Mouse (Mus musculus) myocyte (in vitro differentiated cells): ENCODE measurements around the gene Llgl1. TPM values are rescaled to one million over a fixed set of nuclear protein-coding genes. Genes with fewer than 3 reads are reported as not detected.

Source experiments
- H3K27me3 ChIP-seq: one replicate; pipeline ENCODE4 v1.6.1; 2011; ENCODE audit not compliant: control insufficient read depth, insufficient read depth, insufficient read length
- H3K36me3 ChIP-seq: one replicate; pipeline ENCODE4 v1.6.1; 2011; ENCODE audit not compliant: control insufficient read depth, insufficient read depth
- H3K4me2 ChIP-seq: one replicate; pipeline ENCODE4 v1.6.1; 2011; ENCODE audit warnings: low read depth, control low read depth
- H3K4me3 ChIP-seq: one replicate; pipeline ENCODE4 v1.5.1; 2011; ENCODE audit warnings: mild to moderate bottlenecking, control low read depth, moderate library complexity
- H3K79me2 ChIP-seq: one replicate; pipeline ENCODE4 v1.6.1; 2011; ENCODE audit not compliant: control insufficient read depth, insufficient read depth
- H3ac ChIP-seq: one replicate; pipeline ENCODE4 v1.6.1; 2011; ENCODE audit not compliant: control insufficient read depth, insufficient read length
- CEBPB ChIP-seq: IDR thresholded peaks from 2 replicates; pipeline ENCODE4 v1.6.1; 2011; ENCODE audit warnings: mild to moderate bottlenecking, moderate library complexity; ENCODE audit not compliant: poor library complexity, insufficient read depth, severe bottlenecking
- E2F4 ChIP-seq: IDR thresholded peaks from one replicate; pipeline ENCODE4 v1.6.1; 2011; ENCODE audit warnings: mild to moderate bottlenecking, control low read depth, moderate library complexity; ENCODE audit not compliant: insufficient read depth
- MAX ChIP-seq: IDR thresholded peaks from one replicate; pipeline ENCODE4 v1.6.1; 2011; ENCODE audit warnings: low read depth, mild to moderate bottlenecking, control low read depth
- MYOD1 ChIP-seq, 3 experiments: IDR thresholded peaks; one replicate each; pipeline ENCODE4 v1.6.1; 2011; ENCODE audit warnings: control low read depth in 2 of 3, low read depth in 2 of 3, mild to moderate bottlenecking in 2 of 3, moderate library complexity in 1 of 3; ENCODE audit not compliant: insufficient read length in 2 of 3, control insufficient read depth in 1 of 3
- MYOG ChIP-seq, 3 experiments: IDR thresholded peaks; one replicate each; pipeline ENCODE4 v1.6.1; 2011; ENCODE audit warnings: control low read depth in 2 of 3, low read depth in 2 of 3, mild to moderate bottlenecking in 2 of 3; ENCODE audit not compliant: insufficient read length in 2 of 3, control insufficient read depth in 1 of 3, insufficient read depth in 1 of 3
- POLR2A ChIP-seq: IDR thresholded peaks from one replicate; pipeline ENCODE4 v1.6.1; 2011; ENCODE audit warnings: low read depth, mild to moderate bottlenecking, control low read depth, moderate library complexity; ENCODE audit not compliant: insufficient read length
- POLR2AphosphoS2 ChIP-seq: IDR thresholded peaks from one replicate; pipeline ENCODE4 v1.6.1; 2011; ENCODE audit warnings: low read depth, control low read depth; ENCODE audit not compliant: insufficient read length
- REST ChIP-seq: IDR thresholded peaks from one replicate; pipeline ENCODE4 v1.6.1; 2011; ENCODE audit warnings: mild to moderate bottlenecking, control low read depth, moderate library complexity; ENCODE audit not compliant: insufficient read depth, insufficient read length
- SRF ChIP-seq: IDR thresholded peaks from one replicate; pipeline ENCODE4 v1.6.1; 2011; ENCODE audit warnings: low read depth; ENCODE audit not compliant: control insufficient read depth, insufficient read length
- TCF12 ChIP-seq: IDR thresholded peaks from one replicate; pipeline ENCODE4 v1.6.1; 2011; ENCODE audit warnings: mild to moderate bottlenecking, control low read depth; ENCODE audit not compliant: poor library complexity, insufficient read depth, severe bottlenecking
- TCF3 ChIP-seq: IDR thresholded peaks from one replicate; pipeline ENCODE4 v1.6.1; 2011; ENCODE audit warnings: low read depth, control low read depth; ENCODE audit not compliant: insufficient read length
- USF1 ChIP-seq: IDR thresholded peaks from one replicate; pipeline ENCODE4 v1.6.1; 2011; ENCODE audit warnings: low read depth, mild to moderate bottlenecking, control low read depth, moderate library complexity
- polyA plus RNA-seq: library from polyadenylated mRNA; unstranded; fragments of >200 nt; fragmentation: generic; extraction: Trizol; gene quantifications from one replicate; pipeline ENCODE4 v1.2.1, GENCODE M21; 2012; ENCODE audit warnings: missing spikeins

Llgl1 gene
- polyA plus RNA-seq, 1 experiment: 33.4 TPM

GRCm38 (mm10) chr11:60701611-60702010 is 2.1 kb downstream of the Llgl1 start:
- peaks cover 49% of the 10 kb centered on the region for H3K79me2 ChIP-seq
- H3K4me3 ChIP-seq: peak overlapping the region; percentile 55

GRCm38 (mm10) chr11:60703131-60703530 is 3.6 kb downstream of the Llgl1 start:
- no peak overlapping the region for H3K4me2 ChIP-seq
- H3K4me3 ChIP-seq: no peak overlapping the region
- H3K36me3 ChIP-seq: peaks cover 2% of the 10 kb centered on the region
- no peak overlapping the region for H3ac ChIP-seq
- H3K27me3 ChIP-seq: no peaks in the 10 kb centered on the region
- TF ChIP-seq MYOD1 (IDR thresholded peaks at IDR 0.05; ENCODE audit: control insufficient read depth in 1 of 3, insufficient read length in 2 of 3, low read depth in 2 of 3): no peak
- TF ChIP-seq E2F4: no peak
- no peak for TF ChIP-seq POLR2AphosphoS2
- TF ChIP-seq REST: no peak
- no peak for TF ChIP-seq TCF12
- no peak for TF ChIP-seq MYOG (IDR thresholded peaks at IDR 0.05; ENCODE audit: control insufficient read depth in 1 of 3, insufficient read depth in 1 of 3, insufficient read length in 2 of 3, low read depth in 2 of 3)
- TF ChIP-seq MAX: no peak
- TF ChIP-seq CEBPB: no peak
- peaks cover 49% of the 10 kb centered on the region for H3K79me2 ChIP-seq

More at GRCm38 (mm10) chr11:60701611-60702010, 2.1 kb downstream of the Llgl1 start:
- H3K36me3 ChIP-seq: no peaks in the 10 kb centered on the region
- H3K4me2 ChIP-seq: peak overlapping the region; percentile 74
- no peak for TF ChIP-seq MYOD1 (IDR thresholded peaks at IDR 0.05; ENCODE audit: control insufficient read depth in 1 of 3, insufficient read length in 2 of 3, low read depth in 2 of 3)
- TF ChIP-seq USF1: no peak
- TF ChIP-seq MAX: no peak
- no peak for TF ChIP-seq TCF12
- TF ChIP-seq MYOG (IDR thresholded peaks at IDR 0.05; ENCODE audit: control insufficient read depth in 1 of 3, insufficient read depth in 1 of 3, insufficient read length in 2 of 3, low read depth in 2 of 3): no peak
- no peak for TF ChIP-seq POLR2AphosphoS2
- TF ChIP-seq CEBPB: no peak
- TF ChIP-seq POLR2A: no peak
- TF ChIP-seq TCF3: no peak
- H3ac ChIP-seq: no peak overlapping the region
- no peaks in the 10 kb centered on the region for H3K27me3 ChIP-seq

GRCm38 (mm10) chr11:60704023-60704880 is 4.7 kb downstream of the Llgl1 start:
- Histone ChIP-seq H3ac (no peak overlapping the region), H3K36me3 (peaks cover 3% of the 10 kb centered on the region), H3K4me3 (no peak overlapping the region), H3K79me2 (peaks cover 49% of the 10 kb centered on the region), H3K4me2 (no peak overlapping the region), H3K27me3 (no peaks in the 10 kb centered on the region)
- TF ChIP-seq POLR2AphosphoS2 (no peak), MYOD1 (IDR thresholded peaks at IDR 0.05; ENCODE audit: control insufficient read depth in 1 of 3, insufficient read length in 2 of 3, low read depth in 2 of 3) (no peak), MYOG (IDR thresholded peaks at IDR 0.05; ENCODE audit: control insufficient read depth in 1 of 3, insufficient read depth in 1 of 3, insufficient read length in 2 of 3, low read depth in 2 of 3) (no peak), TCF12 (no peak), E2F4 (no peak), TCF3 (no peak), SRF (no peak), CEBPB (no peak), USF1 (no peak), MAX (no peak)

GRCm38 (mm10) chr11:60705255-60705654 is 5.7 kb downstream of the Llgl1 start:
- no peak overlapping the region for H3K4me2 ChIP-seq
- H3K36me3 ChIP-seq: peaks cover 3% of the 10 kb centered on the region
- TF ChIP-seq E2F4 (no peak), USF1 (no peak), TCF3 (no peak), MAX (no peak), CEBPB (no peak), MYOD1 (IDR thresholded peaks at IDR 0.05; ENCODE audit: control insufficient read depth in 1 of 3, insufficient read length in 2 of 3, low read depth in 2 of 3) (no peak), REST (no peak), SRF (no peak)
- peaks cover 47% of the 10 kb centered on the region for H3K79me2 ChIP-seq
- H3ac ChIP-seq: no peak overlapping the region
- H3K4me3 ChIP-seq: no peak overlapping the region
- no peaks in the 10 kb centered on the region for H3K27me3 ChIP-seq

- Histone ChIP-seq H3K4me3 (no peak overlapping the region), H3K79me2 (peaks cover 39% of the 10 kb centered on the region), H3ac (no peak overlapping the region), H3K27me3 (no peaks in the 10 kb centered on the region), H3K4me2 (no peak overlapping the region), H3K36me3 (peaks cover 3% of the 10 kb centered on the region)
- TF ChIP-seq TCF12: no peak
- TF ChIP-seq POLR2AphosphoS2: no peak
- no peak for TF ChIP-seq USF1
- no peak for TF ChIP-seq MYOD1 (IDR thresholded peaks at IDR 0.05; ENCODE audit: control insufficient read depth in 1 of 3, insufficient read length in 2 of 3, low read depth in 2 of 3)
- TF ChIP-seq MYOG (IDR thresholded peaks at IDR 0.05; ENCODE audit: control insufficient read depth in 1 of 3, insufficient read depth in 1 of 3, insufficient read length in 2 of 3, low read depth in 2 of 3): no peak
These were observed 6.6 kb downstream of the Llgl1 start for GRCm38 (mm10) chr11:60706076-60706475.
